Mouse (Mus musculus): ENCODE results near the gene Tbc1d4. TPM values are rescaled to one million over a fixed set of nuclear protein-coding genes. Genes with fewer than 3 reads are reported as not detected.
"Not testable (repeated sequence)": the region's sequence is repeated elsewhere in the genome, so short reads cannot be mapped to it uniquely, and the experiment has no call there.

The Tbc1d4 gene
- total RNA-seq, 2 experiments from 2014 or later, result 5.7 to 6.2 TPM

DNA sequence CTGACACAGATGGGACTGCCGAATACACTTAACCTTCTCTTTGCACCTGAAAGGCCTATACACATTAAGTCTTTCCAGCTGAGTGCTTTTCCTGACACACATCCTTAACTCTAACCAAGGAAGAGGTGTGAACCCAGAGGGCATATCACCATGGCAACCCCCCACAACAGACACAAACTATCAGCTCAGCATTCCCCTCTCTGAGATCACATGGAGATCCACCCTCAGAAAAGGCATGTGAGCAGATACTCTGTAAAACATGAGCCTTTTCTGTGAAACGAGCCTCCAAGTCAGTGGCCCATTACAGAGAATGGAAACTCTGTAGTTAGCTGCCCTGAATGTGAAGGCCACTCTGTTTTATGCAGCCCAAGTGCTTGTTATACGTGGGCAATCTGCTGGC is 6.1 kb downstream of the Tbc1d4 start:
- intact Hi-C loops (cut with DNase I), result loop anchor here (5.0 kb wide), 1 partner anchor 36 kb away; no protein-coding TSS in a partner anchor

DNA sequence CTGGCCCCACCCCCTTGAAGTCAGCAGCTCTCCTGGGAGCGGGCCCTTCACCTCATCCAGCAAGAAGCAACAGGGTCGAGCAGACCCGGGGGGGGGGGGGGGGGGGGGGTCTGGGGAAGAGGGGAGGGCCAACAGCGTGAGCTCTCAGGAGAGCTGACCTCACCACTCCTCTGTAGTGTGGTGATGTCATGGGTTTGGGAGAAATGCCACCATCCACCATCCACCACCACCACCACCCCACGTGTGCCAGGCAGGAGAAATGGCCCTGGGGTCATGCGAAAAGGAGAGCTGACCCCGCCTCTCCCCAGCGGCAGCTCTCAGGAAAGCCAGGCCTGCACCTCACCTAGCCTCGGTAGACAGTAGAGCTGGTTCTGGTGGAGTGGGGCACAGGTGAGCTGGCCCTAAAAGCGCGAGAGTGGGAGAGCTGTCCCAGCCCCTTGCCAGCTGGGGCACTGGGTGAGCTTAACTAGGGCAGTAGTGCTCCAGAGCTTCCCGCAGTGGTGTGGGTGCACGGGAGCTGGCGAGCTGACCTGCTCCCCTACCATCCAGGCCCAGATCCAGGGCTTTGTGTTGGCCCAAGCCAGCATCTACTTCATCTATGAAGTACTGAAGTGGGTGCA is 11.8 kb downstream of the Tbc1d4 start:
- intact Hi-C loops (cut with DNase I), result no loop called here
- DNase-seq (ENCODE audit: extremely low spot score in 1 of 2, low spot score in 2 of 2), result no peak

More for the DNA sequence above, 6.1 kb downstream of the Tbc1d4 start:
- DNase-seq (ENCODE audit: extremely low spot score in 1 of 2, low spot score in 2 of 2), result no peak

DNA sequence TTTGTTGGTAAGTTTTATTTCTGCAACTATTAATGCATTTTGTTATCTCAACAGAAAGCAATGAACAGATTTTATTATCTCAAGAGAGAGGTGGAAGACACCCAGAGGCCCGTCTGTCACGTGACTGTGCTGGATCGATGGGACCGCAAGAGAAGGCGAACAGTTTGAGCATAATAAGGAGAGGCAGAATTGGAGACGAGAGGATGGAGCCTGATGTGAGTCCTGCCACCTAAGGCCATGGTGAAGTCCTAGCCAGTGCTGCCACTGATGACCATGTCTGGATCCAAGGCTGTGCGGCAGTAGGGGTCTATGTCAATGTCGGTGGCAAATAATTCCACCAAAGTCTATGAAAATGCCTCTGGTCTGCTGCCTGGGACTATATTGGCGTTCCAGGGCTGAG is 12.3 kb downstream of the Tbc1d4 start:
- intact Hi-C loops (cut with DNase I), result no loop called here
- no peak for DNase-seq (ENCODE audit: extremely low spot score in 1 of 2, low spot score in 2 of 2)

DNA sequence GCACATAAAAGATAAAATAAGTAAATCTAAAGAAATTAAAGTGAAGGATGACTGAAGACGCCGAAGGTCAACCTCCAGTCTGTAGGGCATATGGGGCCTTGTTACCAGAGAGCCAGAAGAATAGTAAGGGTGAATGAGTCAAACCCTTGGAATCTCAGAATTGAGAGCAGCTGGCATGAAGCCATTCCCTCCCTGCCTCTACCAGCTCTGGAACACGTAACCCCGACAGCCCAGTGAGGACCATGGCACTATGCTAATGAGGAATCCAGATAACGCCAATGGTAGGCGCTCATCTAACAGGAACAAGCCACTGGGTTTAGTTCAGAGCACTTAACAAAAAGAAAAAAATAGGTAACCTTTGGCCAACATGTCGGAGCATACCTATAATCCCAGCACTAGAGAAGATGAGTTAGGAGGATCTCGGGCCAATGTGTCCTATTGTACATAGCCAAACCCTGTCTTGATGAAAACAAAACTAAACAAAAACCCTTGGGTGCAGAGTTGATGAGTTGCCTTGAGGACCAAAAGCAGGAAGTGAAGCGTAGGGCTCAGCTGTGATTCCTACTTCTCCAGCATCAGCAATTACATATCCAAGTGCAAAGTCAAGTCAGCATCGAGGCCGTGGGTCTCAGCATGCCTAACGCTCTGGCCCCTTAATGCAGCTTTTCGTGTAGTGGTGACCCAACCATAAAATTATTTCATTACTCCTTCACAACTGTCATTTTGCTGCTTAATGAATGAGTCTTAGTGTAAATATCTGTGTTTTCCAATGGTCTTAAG is 13.5 kb downstream of the Tbc1d4 start:
- no peak for DNase-seq (ENCODE audit: extremely low spot score in 1 of 2, low spot score in 2 of 2)
- intact Hi-C loops (cut with DNase I), result no loop called here

DNA sequence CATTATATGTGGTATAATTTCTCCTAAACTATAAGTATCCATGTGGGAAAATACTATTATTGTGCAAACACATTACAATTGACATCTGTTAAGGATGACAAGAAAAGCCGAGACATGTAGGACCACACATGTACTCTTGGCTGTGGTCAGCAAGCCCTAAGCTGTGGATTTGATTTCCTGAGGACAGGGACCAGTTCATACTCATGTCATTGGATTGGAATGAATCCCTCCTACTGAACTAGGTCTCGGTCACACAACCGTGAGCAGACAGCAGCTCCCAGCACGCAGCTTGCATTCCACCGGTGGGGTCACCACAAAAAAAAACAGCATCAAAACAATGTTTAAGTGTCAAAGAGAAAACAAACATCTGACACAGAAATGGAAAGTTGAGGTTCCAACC is 15.0 kb downstream of the Tbc1d4 start:
- no peak for DNase-seq (ENCODE audit: extremely low spot score in 1 of 2, low spot score in 2 of 2)
- intact Hi-C loops (cut with DNase I), result no loop called here

DNA sequence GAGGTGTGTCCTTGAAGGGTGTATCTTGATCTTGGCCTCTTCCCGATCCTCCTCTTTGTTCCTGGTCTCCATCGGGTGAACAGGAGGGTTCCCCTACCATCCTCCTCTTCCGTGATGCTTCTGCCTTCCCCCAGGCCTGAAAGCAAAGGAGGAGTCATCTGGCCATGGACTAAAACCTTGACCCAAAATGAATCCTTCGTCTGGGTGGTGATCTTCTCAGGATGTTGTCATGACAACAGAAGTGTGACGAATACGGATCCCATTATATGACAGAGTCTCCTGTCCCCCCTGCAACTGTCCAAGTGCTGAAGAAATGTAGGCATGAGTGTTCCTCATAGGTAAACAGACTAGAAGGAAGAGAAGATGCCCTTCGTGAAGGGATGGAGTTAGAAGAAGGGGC is 15.7 kb downstream of the Tbc1d4 start:
- DNase-seq (ENCODE audit: extremely low spot score in 1 of 2, low spot score in 2 of 2), result no peak
- intact Hi-C loops (cut with DNase I), result no loop called here

DNA sequence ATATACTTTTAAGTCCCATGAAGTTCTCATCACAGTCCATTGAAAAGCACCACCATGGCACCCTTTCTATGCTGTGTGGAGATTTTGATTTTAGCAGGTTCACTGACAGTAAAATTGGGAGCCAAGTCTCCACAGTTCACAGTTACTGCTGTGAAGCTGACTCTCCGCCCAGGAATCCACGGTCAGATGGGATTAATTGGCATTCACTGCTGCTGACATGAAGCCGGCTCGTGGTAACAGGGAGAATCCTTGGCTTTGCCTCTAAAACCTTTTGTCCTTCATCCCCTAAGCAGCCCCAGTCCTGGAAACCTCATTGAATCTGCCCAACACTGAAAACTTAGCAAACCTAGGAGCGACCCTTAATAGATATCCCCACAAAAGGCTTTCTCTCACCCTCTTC is 17.9 kb downstream of the Tbc1d4 start:
- intact Hi-C loops (cut with DNase I), result no loop called here
- DNase-seq (ENCODE audit: extremely low spot score in 1 of 2, low spot score in 2 of 2), result no peak

DNA sequence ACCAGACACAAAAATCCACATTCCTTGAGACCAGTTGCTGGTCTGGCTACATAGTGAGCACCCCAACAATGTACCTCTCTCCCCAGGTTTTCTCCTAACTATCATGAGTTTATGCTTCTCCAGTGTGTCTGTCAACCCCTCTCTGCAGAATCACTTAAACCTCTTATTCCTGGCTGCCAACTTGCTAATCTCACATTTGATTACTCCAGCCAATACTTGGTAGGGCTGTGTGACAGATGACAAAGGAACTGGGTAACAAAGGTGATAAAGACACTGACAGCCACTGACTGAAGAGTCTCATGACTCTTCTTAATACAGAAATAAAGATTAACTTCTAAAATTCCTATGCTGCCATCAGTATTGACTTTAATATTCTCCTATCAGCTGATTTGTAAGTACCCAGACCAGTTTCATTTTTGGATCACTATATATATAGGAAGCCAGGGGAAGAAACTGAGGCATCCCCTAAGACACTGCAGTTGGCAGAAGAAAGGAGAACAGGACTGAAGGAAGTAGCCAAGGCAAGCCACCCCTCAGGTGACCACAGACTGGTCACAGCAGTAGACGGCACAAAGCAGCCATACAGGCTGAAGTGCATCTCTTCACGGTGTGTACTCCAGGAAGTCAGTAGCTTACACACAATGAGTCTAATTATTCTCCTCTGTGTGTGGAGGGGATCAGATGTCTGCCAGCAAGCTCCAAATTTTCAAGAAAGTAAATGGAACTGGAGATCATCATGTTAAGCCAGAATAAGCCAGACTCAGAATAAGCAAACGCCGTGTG is 20.6 kb downstream of the Tbc1d4 start:
- DNase-seq (ENCODE audit: extremely low spot score in 1 of 2, low spot score in 2 of 2); intact Hi-C loops (cut with DNase I): not testable (repeated sequence)

DNA sequence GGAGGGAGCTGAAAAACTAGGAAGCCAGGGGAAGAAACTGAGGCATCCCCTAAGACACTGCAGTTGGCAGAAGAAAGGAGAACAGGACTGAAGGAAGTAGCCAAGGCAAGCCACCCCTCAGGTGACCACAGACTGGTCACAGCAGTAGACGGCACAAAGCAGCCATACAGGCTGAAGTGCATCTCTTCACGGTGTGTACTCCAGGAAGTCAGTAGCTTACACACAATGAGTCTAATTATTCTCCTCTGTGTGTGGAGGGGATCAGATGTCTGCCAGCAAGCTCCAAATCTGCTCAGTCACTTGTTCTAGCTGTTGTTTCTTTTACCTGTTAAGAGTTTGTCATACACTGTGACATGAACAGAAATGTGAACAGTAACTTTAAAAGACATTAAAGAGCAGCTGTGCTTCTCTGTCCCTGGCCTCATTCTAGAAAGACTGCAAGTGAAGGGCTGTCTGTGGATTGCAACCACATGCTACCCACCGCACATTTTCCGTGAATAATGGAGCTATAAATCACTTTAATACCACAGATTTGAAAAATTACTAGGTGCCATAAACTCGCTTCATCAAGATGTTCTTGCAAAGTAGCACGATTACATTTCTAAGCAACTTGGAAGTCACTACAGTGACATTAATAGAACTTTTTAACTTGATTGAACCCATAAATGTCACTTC is 21.5 kb downstream of the Tbc1d4 start:
- intact Hi-C loops (cut with DNase I), result not testable (repeated sequence)

DNA sequence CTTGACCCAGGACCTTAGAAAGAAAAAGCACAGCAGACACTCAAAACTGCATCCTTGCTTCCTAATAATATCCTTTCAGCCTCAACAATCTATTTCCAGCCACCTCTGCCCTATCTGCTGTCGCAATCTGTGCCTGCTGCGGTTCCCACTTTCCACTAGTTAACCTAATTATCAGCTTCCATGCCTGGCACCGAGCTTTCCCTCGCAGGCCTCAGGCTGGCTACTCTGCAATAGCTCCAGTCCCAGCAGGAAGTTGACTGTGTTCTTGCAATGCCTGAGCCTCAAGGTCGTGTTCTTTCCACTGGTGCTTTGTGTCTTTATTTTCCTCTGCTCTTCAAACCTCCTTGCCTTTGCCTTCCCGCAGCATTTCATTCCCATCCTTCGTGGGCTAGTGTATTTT is 22.9 kb downstream of the Tbc1d4 start:
- intact Hi-C loops (cut with DNase I), result no loop called here
- no peak for DNase-seq (ENCODE audit: extremely low spot score in 1 of 2, low spot score in 2 of 2)

More for the DNA sequence above, 21.5 kb downstream of the Tbc1d4 start:
- DNase-seq (ENCODE audit: extremely low spot score in 1 of 2, low spot score in 2 of 2), result not testable (repeated sequence)

DNA sequence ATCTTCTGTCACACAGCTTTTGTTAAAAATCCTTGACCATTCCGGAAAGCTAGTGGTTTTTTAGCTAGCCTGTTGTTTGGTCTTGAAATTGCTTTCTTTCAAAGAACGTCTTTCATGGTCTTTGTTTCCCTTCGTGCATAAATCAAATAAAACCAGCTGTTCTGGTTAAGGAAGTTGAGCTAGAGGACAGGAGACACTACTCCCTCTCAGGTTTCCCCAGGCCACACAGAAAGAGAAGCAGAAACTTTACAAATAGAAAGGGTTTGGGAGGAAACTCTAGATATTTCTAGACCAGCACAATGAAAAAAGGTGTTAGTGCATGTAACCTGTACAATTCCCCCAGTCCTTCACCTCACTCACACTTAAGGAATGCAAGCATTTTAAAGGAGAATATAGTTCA is 33.3 kb downstream of the Tbc1d4 start:
- intact Hi-C loops (cut with DNase I), result no loop called here
- no peak for DNase-seq (ENCODE audit: extremely low spot score in 1 of 2, low spot score in 2 of 2)

DNA sequence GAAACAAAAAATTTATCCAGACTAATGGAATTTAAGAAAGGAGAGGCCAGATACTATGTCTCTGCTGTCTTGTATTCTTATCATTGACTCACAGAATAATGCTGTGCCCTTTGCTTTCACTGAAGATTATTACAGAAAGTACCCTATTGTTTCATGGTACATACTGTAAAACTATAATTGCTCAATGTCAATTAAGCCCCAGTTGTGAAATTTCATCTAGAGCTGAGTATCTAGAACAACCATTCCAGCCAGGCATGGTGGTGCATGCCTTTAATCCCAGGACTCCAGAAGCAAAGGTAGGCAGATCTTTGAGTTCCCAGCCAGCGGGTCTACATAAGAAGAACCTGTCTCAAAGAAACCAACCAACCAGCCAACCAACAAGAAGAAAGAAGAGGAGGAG is 34.5 kb downstream of the Tbc1d4 start:
- DNase-seq (ENCODE audit: extremely low spot score in 1 of 2, low spot score in 2 of 2), result no peak
- intact Hi-C loops (cut with DNase I), result no loop called here

DNA sequence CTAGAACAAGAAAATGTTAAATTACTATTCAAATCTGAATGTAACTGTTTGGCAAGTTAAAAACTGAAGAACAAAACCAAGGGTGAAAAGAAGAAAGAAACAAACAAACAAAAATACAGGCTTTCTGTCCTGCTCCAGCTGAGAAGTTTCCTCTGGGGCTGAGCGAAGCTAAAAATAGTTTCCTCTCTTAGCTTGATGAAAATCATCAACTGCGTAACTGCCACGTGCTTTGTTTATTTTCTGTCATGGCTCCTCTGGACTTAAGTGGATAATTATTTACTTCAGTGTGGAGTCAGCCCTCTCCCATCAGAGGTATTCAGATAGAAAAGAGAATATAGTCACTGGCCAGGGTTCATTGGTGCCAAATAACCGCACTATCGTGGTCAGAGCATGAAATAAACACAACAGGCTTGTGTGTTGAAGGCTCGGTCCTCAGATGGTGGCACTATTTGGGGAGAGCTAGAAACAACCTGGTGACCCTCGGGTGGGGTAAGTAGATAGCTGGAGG is 35.8 kb downstream of the Tbc1d4 start:
- intact Hi-C loops (cut with DNase I), result no loop called here
- DNase-seq (ENCODE audit: extremely low spot score in 1 of 2, low spot score in 2 of 2), result no peak

DNA sequence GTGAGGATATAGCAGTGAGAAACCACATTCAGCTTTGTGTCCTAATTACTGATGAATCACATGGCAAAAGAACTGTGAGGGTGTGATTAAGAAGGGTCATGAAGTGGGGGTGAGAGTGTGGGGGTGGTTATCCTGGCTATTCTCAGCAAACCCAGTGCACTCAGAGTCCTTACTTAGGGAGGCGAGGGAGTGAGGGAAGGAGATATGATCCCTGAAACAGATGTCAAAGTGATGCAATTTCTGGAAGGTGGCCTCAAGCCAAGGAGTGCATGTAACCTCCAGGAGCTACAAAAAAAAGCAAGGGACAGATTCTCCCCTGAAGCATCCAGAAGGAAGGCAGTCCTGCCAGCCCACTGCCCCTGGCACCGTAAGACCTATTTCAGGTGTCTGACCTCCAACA is 40.2 kb downstream of the Tbc1d4 start:
- intact Hi-C loops (cut with DNase I), result loop anchor here (5.0 kb wide), 1 partner anchor 33 kb away; no protein-coding TSS in a partner anchor
- no peak for DNase-seq (ENCODE audit: extremely low spot score in 1 of 2, low spot score in 2 of 2)

DNA sequence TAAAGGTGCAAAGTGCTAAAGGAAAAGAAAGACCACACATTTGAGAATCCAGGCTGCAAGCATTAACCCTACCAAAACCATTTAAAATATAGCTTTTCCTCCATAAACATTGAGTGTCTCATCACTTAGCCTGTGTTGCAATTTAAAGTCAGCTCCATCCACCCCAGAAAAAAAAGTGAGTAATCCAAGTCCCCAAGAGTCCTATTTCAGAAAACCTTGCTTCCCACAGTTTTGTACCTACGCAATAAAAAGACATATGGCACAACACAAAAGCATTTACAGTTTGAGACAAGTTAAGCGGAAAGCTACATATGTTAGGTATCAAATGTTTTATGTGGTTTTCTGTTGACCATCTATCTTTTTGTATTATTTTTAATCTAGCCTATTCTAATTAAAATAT is 42.3 kb downstream of the Tbc1d4 start:
- DNase-seq (ENCODE audit: extremely low spot score in 1 of 2, low spot score in 2 of 2), result no peak

DNA sequence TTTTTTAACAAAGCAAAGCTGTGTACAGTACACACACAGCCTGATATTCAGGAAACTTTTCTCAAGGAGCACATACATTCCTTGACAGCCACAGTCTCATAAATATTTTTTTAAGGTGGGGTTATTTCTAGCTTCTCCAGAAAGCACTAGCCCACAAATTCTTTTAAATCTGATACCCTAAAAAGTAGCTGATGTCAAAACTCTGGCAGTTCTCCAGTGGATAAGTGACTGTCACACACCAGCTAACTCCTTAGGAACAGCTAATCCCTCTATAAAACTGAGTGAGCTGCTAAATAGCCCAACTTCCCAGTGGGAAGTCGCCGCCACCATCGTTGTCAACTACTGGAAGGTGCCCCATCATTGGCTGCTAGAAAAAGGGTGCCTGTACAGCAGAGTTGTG is 43.3 kb downstream of the Tbc1d4 start:
- intact Hi-C loops (cut with DNase I), result loop anchor here (5.0 kb wide), 1 partner anchor 37 kb away; no protein-coding TSS in a partner anchor

More for the DNA sequence above, 42.3 kb downstream of the Tbc1d4 start:
- intact Hi-C loops (cut with DNase I), result loop anchor here (5.0 kb wide), 1 partner anchor 36 kb away; no protein-coding TSS in a partner anchor

DNA sequence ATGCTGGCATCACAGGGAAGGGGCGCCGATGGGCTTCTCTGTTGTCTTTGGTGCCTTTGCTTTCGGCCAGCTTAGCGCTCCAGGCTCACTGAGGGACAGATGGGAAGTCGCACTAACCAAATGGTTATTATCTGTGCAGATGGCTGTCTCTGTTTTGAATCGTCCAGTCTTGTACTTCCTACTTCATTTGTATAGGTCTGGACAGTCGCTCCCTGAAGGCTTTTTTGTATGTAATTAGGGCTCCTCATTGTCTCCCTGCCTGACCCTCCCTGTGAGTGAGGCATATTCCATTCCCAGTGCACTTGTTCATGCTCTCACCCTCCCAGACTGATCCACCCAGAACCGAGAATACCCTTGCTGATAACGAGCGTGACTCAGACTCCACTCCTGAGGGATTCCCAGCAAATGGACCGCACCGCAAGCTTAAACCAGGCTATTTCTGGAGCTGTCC is 47.7 kb downstream of the Tbc1d4 start:
- no peak for DNase-seq (ENCODE audit: extremely low spot score in 1 of 2, low spot score in 2 of 2)

More for the DNA sequence above, 43.3 kb downstream of the Tbc1d4 start:
- no peak for DNase-seq (ENCODE audit: extremely low spot score in 1 of 2, low spot score in 2 of 2)

DNA sequence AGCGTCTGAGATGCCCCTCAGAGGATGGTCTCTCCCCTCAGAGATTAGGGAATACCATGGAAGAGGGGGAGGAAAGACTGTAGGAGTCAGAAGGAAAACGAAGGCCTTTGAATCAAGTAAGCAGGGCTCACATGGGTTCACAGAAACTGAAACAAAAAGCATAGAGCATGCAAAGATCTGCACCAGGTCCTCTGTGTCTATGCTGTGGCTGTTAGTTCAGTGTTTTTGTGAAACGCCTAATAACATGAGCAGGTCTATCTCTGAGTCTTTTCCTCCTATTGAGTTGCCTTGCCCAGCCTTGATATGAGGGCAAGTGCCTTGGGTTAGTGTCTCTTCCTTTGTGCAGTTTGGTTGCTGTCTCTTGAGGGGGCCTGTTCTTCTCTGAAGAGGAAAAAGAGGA is 49.5 kb downstream of the Tbc1d4 start:
- DNase-seq (ENCODE audit: extremely low spot score in 1 of 2, low spot score in 2 of 2), result no peak
- intact Hi-C loops (cut with DNase I), result no loop called here

More for the DNA sequence above, 47.7 kb downstream of the Tbc1d4 start:
- intact Hi-C loops (cut with DNase I), result no loop called here
